Mouse (Mus musculus) activated CD4-positive, CD25-positive, alpha-beta regulatory T cell, adult 4 months (primary cell): ENCODE data around the gene Rimkla. TPM values are rescaled to one million over a fixed set of nuclear protein-coding genes. Genes with fewer than 3 reads are reported as not detected.

Experiments
- ATAC-seq: one replicate; pipeline ENCODE4 v1.8.0; 2017
- polyA plus RNA-seq, 2 experiments: library from polyadenylated mRNA; unstranded; fragments of 100-300 nt; shearing (Covaris generic); gene quantifications; one replicate each; pipeline ENCODE4 v1.2.1; 2017

Rimkla gene
- polyA plus RNA-seq, 2 experiments from 2014 or later: 0.14 to 0.19 TPM

DNA sequence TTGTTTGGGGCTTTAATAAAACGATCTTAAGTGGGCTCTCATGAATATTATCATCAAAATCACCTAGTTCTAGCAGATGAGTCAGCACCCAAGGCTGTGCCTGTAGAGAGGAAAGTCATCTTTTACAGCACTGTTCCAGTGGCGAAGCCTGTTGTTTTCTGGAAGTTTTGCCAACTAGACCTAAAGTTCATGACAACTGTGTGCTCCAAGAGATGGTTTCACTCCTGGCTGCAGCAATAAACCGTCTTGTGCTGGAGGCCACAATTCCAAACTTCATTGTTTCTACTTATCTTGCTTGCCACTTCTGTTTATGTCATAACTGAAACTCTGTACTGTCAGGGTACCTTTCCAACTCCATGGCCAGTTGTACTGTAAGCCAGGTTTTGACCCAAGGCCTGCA, 75.2 kb downstream of the Rimkla start:
- ATAC-seq: no peak

Other genes starting within 250 kb of the Rimkla start
- gene Cldn19, start 237.2 kb downstream of the Rimkla start, polyA plus RNA-seq: not detected
- gene Ybx1, start 198.0 kb downstream of the Rimkla start, polyA plus RNA-seq: 100 to 1,000 TPM; 172 to 180 TPM
- gene Ppih, start 172.1 kb downstream of the Rimkla start, polyA plus RNA-seq: 10 to 100 TPM; 38.7 to 42.8 TPM
- gene Ccdc30, start 77.1 kb downstream of the Rimkla start, polyA plus RNA-seq: 1 to 10 TPM; 4.9 to 8.4 TPM
- gene Ppcs, start 70.2 kb downstream of the Rimkla start, polyA plus RNA-seq: 10 to 100 TPM; 57.1 to 59.9 TPM
- not detected for gene Zmynd12, start 69.8 kb downstream of the Rimkla start, polyA plus RNA-seq
- gene Foxj3, start 44.4 kb upstream of the Rimkla start, polyA plus RNA-seq: 10 to 100 TPM in 1 of 2 experiments, 1 to 10 TPM in 1; 9.4 to 11.7 TPM
- gene Frg2f1, start 46.9 kb upstream of the Rimkla start, polyA plus RNA-seq: 1 to 10 TPM; 1.4 to 1.8 TPM
- gene Guca2a, start 145.1 kb upstream of the Rimkla start, polyA plus RNA-seq: not detected
- not detected for gene Guca2b, start 166.3 kb upstream of the Rimkla start, polyA plus RNA-seq
- 10 to 100 TPM; 21.0 to 25.2 TPM for gene Hivep3, start 241.2 kb upstream of the Rimkla start, polyA plus RNA-seq